Mouse (Mus musculus) naive thymus-derived CD4-positive, alpha-beta T cell, adult 2 months (primary cell): ENCODE measurements around the gene Hecw2.

Source experiments
- DNase-seq: peaks from one replicate; pipeline ENCODE4 v3.0.0-alpha.2; 2011; ENCODE audit warnings: low read depth

Gene Hecw2

GRCm38 (mm10) chr1:53830286-53830685 lies 364.7 kb downstream of the Hecw2 start:
- DNase-seq = no peak

GRCm38 (mm10) chr1:53829089-53829488 lies 365.9 kb downstream of the Hecw2 start:
- no peak for DNase-seq

- peak; percentile 73 for DNase-seq
Observed at GRCm38 (mm10) chr1:53824446-53825337, 370.3 kb downstream of the Hecw2 start.

GRCm38 (mm10) chr1:53823687-53824445 lies 371.1 kb downstream of the Hecw2 start:
- peak; percentile 87 for DNase-seq

- DNase-seq = no peak
Observed at GRCm38 (mm10) chr1:53821983-53822382, 373.0 kb downstream of the Hecw2 start.

- DNase-seq = no peak
Observed at GRCm38 (mm10) chr1:53820041-53820632, 374.8 kb downstream of the Hecw2 start.

GRCm38 (mm10) chr1:53818072-53818862 lies 376.7 kb downstream of the Hecw2 start:
- DNase-seq = no peak

- no peak for DNase-seq
Observed at GRCm38 (mm10) chr1:53816353-53816752, 378.6 kb downstream of the Hecw2 start.

- peak; percentile 42 for DNase-seq
Observed at GRCm38 (mm10) chr1:53814077-53814705, 380.8 kb downstream of the Hecw2 start.

- DNase-seq = no peak
Observed at GRCm38 (mm10) chr1:53811919-53812318, 383.0 kb downstream of the Hecw2 start.

- DNase-seq = peak; percentile 58
Observed at GRCm38 (mm10) chr1:53808229-53808628, 386.7 kb downstream of the Hecw2 start.

GRCm38 (mm10) chr1:53797811-53798210 lies 397.2 kb downstream of the Hecw2 start:
- DNase-seq = peak; percentile 67

GRCm38 (mm10) chr1:53797074-53797473 lies 397.9 kb downstream of the Hecw2 start:
- DNase-seq = peak; percentile 80

GRCm38 (mm10) chr1:53796271-53796670 lies 398.7 kb downstream of the Hecw2 start:
- peak; percentile 59 for DNase-seq

- no peak for DNase-seq
Observed at GRCm38 (mm10) chr1:53795591-53795990, 399.4 kb downstream of the Hecw2 start.

- peak; percentile 72 for DNase-seq
Observed at GRCm38 (mm10) chr1:53795081-53795480, 399.9 kb downstream of the Hecw2 start.

- DNase-seq = no peak
Observed at GRCm38 (mm10) chr1:53794279-53794678, 400.7 kb downstream of the Hecw2 start.

GRCm38 (mm10) chr1:53791343-53791742 lies 403.6 kb downstream of the Hecw2 start:
- DNase-seq = peak; percentile 83

- DNase-seq = peak; percentile 95
Observed at GRCm38 (mm10) chr1:53784721-53785418, 410.1 kb downstream of the Hecw2 start, which contains the start of gene Stk17b. TSS of gene Stk17b (minus strand) at chr1:53785224.

GRCm38 (mm10) chr1:53784291-53784720 lies 410.7 kb downstream of the Hecw2 start:
- peak; percentile 87 for DNase-seq
